Mouse (Mus musculus) bone marrow macrophage, adult 2 months (primary cell): ENCODE data around the gene Carmil3. TPM values are rescaled to one million over a fixed set of nuclear protein-coding genes. Genes with fewer than 3 reads are reported as not detected.
A peak's percentile ranks its signal among the peaks of the same experiment; 100 is the strongest.

Experiments
- H3K27ac ChIP-seq: 2 replicates; pipeline ENCODE4 v1.5.1; 2012; ENCODE audit warnings: low read depth, low read length; ENCODE audit not compliant: insufficient read depth
- H3K4me1 ChIP-seq: 2 replicates; pipeline ENCODE4 v1.6.1; 2012; ENCODE audit warnings: low read length; ENCODE audit not compliant: control insufficient read depth, insufficient read depth
- H3K4me3 ChIP-seq: 2 replicates; pipeline ENCODE4 v1.5.1; 2012; ENCODE audit warnings: mild to moderate bottlenecking, low read length, moderate library complexity; ENCODE audit not compliant: insufficient read depth
- CTCF ChIP-seq: IDR thresholded peaks from 2 replicates; pipeline ENCODE4 v1.5.1; 2012; ENCODE audit warnings: low read depth, mild to moderate bottlenecking, low read length, moderate library complexity
- POLR2A ChIP-seq: IDR thresholded peaks from 2 replicates; pipeline ENCODE4 v1.6.1; 2012; ENCODE audit warnings: mild to moderate bottlenecking, low read depth, low read length, borderline replicate concordance
- polyA plus RNA-seq: library from polyadenylated mRNA; stranded (reverse); fragments of >200 nt; gene quantifications from 2 replicates; pipeline ENCODE4 v1.2.4, GENCODE M21; 2012; ENCODE audit not compliant: missing spikeins, insufficient read depth, insufficient read length

Carmil3 gene
- polyA plus RNA-seq, 1 experiment: 0.43 TPM

DNA sequence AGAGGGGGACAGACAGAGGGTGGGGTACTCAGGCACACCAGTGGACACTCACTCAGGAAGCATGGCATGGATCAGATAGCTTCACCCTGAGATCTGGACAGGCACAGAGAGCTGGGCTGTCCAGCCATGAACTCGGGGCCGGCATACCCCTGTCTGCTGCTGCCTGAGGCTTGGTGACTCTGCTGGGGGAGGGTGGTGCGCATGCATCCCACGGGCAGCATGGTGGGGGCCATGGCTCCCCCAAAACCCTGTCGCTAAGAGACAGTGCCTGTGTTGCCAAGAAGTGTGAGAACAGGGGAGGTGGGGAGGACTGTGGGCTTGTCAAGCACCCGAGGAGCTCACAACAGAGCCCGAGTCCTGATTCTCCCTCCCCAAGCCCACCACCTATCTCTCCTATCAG, 20.6 kb downstream of the Carmil3 start:
- H3K27ac ChIP-seq: no peak overlapping the region

DNA sequence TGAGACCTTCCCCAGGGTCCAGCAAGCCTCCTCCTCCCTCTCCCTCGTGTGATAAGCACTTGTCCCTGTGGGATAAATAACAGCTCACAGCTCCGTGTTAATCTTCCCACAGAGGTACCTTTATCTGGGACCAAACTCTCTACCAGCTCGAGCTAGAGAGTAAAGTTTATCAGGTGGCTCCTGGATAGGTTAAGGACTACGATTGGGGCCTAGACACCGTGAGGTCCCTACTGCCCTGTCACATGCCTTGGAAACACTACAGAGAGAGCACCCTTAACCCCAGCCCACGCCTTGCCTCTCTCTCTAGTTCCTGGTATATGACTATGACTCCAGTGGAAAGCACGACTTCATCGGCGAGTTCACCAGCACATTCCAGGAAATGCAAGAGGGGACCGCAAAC, 23.5 kb downstream of the Carmil3 start:
- H3K4me3 ChIP-seq: no peak overlapping the region
- H3K4me1 ChIP-seq: no peaks in the 10 kb centered on the region
- no peak for TF ChIP-seq POLR2A
- TF ChIP-seq CTCF: no peak
- no peak overlapping the region for H3K27ac ChIP-seq

More for the DNA sequence above, 20.6 kb downstream of the Carmil3 start:
- no peaks in the 10 kb centered on the region for H3K4me1 ChIP-seq
- H3K4me3 ChIP-seq: no peak overlapping the region
- TF ChIP-seq POLR2A (no peak), CTCF (no peak)

DNA sequence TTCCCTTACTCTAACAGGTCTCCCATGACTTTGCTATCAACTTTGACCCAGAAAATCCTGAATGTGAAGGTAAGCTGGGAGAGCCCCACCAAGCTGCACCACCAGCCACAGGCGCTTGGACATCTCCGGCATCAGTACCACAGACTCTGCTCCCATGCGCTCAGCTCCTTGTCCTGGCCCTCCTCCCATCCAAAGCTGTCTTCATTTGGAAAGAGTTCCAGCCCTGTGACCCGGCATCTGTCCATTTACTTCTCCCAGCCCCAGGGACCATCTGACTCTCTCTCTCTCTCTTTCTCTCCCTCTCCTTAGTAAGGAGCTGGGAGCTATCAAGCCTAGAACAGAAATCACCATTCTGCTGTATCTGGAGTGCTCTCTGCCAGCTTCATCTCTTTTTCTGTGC, 25.4 kb downstream of the Carmil3 start:
- TF ChIP-seq POLR2A: no peak
- no peak for TF ChIP-seq CTCF
- no peak overlapping the region for H3K27ac ChIP-seq
- H3K4me3 ChIP-seq: no peak overlapping the region

DNA sequence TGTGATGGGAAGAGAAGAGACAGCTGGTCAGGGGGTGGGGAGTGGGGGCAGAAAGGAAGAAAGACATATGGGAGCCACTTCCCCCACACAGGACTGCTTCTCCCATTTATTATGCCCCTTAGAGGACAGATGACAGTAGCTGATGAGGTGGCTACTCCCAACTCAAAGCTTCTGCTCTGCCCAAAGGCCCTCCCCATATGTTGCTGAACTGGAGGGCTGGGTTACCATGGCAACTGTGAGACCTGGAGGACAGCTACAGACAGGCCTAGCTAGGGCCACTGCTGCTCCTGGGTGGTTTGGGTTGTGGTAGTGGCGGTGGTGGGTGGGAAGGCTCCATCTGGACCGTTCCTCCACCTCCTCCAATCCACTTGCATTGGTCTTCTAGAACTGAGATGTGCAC, 28.4 kb downstream of the Carmil3 start:
- no peak overlapping the region for H3K27ac ChIP-seq
- H3K4me3 ChIP-seq: no peak overlapping the region
- no peaks in the 10 kb centered on the region for H3K4me1 ChIP-seq
- TF ChIP-seq POLR2A (no peak), CTCF (no peak)

More for the DNA sequence above, 25.4 kb downstream of the Carmil3 start:
- H3K4me1 ChIP-seq: no peaks in the 10 kb centered on the region

DNA sequence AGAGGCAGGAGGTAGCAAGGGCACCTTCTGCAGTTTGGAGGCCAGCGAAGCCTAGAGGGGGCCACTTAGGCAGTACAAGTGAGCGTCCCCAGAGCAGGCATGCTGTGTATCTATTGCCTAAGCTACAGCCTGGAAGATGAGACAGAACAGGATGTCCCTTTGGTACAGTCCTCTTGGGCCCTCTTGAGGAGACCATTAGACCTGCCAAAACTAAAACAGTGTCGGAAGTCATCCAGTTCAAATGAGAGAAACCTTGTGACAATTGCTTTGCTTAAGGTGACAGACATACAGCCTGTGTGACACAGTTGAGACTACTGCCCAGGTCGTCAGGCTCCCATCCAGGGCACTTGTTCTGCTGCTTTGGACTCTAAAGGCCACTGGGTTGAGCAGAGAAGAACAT, 29.2 kb downstream of the Carmil3 start:
- TF ChIP-seq CTCF (no peak), POLR2A (no peak)
- no peak overlapping the region for H3K27ac ChIP-seq
- no peaks in the 10 kb centered on the region for H3K4me1 ChIP-seq
- H3K4me3 ChIP-seq: no peak overlapping the region

DNA sequence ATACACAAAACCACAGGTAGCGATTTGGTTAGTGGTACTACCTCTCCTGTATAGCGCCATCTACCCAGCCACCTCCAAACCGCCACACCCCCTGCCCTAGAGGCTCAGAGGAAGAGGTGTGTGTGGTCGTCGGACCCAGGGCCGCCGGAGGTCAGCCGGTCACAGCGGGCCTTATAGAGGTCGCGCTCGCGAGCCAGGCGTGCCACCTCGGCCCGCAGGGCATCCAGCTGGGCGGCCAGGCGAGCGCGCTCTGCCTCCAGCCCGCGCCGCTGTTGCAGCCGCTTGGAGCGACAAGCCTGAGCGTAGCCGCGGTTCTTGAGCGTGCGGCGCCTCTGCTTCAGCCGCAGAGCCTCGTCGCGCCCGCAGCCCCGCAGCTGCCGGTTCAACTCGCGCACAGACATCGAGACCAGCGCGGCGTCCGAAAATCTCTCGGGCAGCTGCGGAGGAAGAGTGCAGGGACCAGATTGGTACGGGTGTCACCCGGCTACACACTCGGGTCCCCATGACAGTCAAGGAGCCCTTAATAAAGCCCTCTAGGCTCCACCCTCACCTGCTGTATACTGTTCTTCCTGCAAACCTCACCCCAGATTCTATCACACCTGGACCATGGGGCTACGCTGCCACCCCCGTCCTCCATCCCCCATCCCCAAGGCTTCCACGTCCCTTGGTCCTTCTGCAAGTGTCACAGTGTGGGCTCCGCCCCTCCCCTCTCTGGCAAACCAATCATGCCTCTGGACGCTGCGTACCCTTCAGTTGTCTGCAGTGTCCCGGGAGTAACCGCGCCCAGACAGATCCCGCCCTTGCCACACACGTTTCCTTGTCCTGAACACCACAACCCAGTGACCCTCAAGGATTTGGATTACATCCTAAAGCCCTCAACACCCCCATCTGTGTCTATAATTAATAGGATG, 30.3 kb downstream of the Carmil3 start:
- TF ChIP-seq CTCF: no peak
- TF ChIP-seq POLR2A: no peak
- Histone ChIP-seq H3K27ac (no peak overlapping the region), H3K4me3 (peak overlapping the region; percentile 26), H3K4me1 (no peaks in the 10 kb centered on the region)

DNA sequence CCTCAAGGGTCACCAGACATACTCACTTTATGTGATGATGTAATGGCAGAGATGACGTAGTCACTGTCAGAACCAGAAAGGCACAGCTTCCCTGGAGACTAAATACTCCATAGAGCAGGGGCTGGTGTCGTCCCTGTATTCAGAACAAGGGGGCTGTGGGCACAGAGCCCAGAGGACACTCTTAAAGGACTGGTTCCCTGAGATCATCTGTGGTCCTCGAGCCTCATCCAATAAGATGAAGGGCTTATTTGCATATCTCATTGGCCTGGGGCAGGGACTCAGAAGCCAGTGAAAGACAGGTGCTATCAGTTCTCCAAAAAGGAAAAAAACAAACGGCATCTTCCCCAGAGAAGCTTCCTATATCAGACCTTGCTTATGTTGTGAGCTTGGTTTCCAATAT, 33.6 kb downstream of the Carmil3 start:
- TF ChIP-seq POLR2A (no peak), CTCF (no peak)
- no peaks in the 10 kb centered on the region for H3K4me1 ChIP-seq
- no peak overlapping the region for H3K27ac ChIP-seq
- no peak overlapping the region for H3K4me3 ChIP-seq

DNA sequence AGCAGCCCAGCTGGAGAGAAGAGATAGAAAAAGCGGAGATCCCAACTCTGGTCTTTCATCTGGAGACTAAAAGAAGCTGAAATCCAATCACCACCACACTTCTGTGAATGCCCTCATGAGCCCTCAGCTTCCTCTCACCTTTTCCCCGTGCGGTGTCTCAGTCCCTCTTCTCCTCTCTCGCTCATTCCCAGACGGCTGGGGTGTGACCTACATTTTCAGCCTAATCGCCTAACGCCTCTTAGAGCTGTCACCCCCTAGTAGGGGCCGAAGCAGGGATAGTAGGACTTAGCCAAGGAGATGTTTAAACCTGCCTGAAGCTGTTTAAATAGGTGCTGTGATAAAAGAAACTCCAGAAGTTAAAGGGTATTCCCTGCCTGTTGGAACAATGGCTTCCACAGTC, 34.3 kb downstream of the Carmil3 start, which contains the start of gene Nrl:
Nrl (minus strand) TSS at position 197 of the 400 bp plus-strand sequence.
- no peaks in the 10 kb centered on the region for H3K4me1 ChIP-seq
- H3K27ac ChIP-seq: no peak within 1 kb of the TSS
- TF ChIP-seq CTCF (no peak), POLR2A (no peak)
- H3K4me3 ChIP-seq: no peak within 1 kb of the TSS

DNA sequence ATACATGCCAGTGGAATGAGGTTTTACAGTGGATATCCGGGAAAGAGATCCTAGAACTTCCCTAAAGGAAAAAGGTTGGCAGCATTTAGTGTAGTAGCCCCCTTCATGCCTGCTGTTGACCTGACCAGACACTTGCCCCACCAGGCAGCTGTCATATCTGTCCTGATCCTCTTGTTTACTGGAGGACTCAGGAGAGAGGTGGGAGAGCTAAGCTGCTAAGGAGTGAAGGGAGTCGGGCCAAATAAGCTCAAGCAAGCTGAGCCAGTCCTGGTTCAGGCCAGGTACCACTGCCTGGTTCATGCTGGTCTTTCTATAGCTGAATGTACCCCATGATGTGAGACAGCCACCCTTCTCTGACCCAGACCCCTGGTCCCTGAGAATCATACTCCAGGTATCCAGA, 36.2 kb downstream of the Carmil3 start:
- Histone ChIP-seq H3K27ac (no peak overlapping the region), H3K4me1 (no peaks in the 10 kb centered on the region), H3K4me3 (no peak overlapping the region)
- TF ChIP-seq POLR2A: no peak
- no peak for TF ChIP-seq CTCF

DNA sequence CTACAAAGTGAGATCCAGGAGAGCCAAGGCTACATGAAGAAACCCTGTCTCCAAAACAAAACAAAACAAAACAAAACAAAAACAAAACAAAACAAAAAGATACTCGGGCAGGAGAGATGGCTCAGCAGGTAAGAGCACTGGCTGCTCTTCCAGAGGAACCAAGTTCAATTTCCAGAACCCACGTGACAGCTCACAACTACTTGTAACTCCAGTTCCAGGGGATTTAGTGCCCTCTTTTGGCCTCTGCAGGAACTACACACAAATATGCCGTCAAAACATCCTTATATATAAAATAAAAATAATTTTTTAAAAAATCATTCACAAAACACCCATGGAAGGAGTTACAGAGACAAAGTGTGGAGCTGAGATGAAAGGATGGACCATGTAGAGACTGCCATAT, 37.5 kb downstream of the Carmil3 start:
- TF ChIP-seq CTCF (no peak), POLR2A (no peak)
- Histone ChIP-seq H3K27ac (no peak overlapping the region), H3K4me1 (no peaks in the 10 kb centered on the region), H3K4me3 (no peak overlapping the region)
